Mouse (Mus musculus) thymus, postnatal 25 days (tissue): ENCODE data around the gene Fndc3b.

Source experiments
- DNase-seq: peaks from one replicate; pipeline ENCODE4 v3.0.0; 2022

Fndc3b gene

GRCm38 (mm10) chr3:27615479-27615878 lies 95.6 kb downstream of the Fndc3b start:
- no peak for DNase-seq

- DNase-seq = no peak
Observed at GRCm38 (mm10) chr3:27613828-27614227, 97.3 kb downstream of the Fndc3b start.

GRCm38 (mm10) chr3:27613011-27613410 lies 98.1 kb downstream of the Fndc3b start:
- no peak for DNase-seq

- no peak for DNase-seq
Observed at GRCm38 (mm10) chr3:27611986-27612385, 99.1 kb downstream of the Fndc3b start.

GRCm38 (mm10) chr3:27610547-27610946 lies 100.6 kb downstream of the Fndc3b start:
- DNase-seq = no peak

- no peak for DNase-seq
Observed at GRCm38 (mm10) chr3:27610089-27610488, 101.0 kb downstream of the Fndc3b start.

GRCm38 (mm10) chr3:27607796-27608151 lies 103.3 kb downstream of the Fndc3b start:
- DNase-seq = no peak

GRCm38 (mm10) chr3:27607081-27607795 lies 103.9 kb downstream of the Fndc3b start:
- peak; percentile 19 for DNase-seq

- DNase-seq = no peak
Observed at GRCm38 (mm10) chr3:27606626-27607025, 104.5 kb downstream of the Fndc3b start.

GRCm38 (mm10) chr3:27605613-27606012 lies 105.5 kb downstream of the Fndc3b start:
- DNase-seq = no peak

GRCm38 (mm10) chr3:27605081-27605480 lies 106.0 kb downstream of the Fndc3b start:
- no peak for DNase-seq

- DNase-seq = no peak
Observed at GRCm38 (mm10) chr3:27604629-27605028, 106.5 kb downstream of the Fndc3b start.

- no peak for DNase-seq
Observed at GRCm38 (mm10) chr3:27603905-27604620, 107.0 kb downstream of the Fndc3b start.

GRCm38 (mm10) chr3:27600645-27601044 lies 110.5 kb downstream of the Fndc3b start:
- DNase-seq = no peak

- no peak for DNase-seq
Observed at GRCm38 (mm10) chr3:27600197-27600596, 110.9 kb downstream of the Fndc3b start.

- no peak for DNase-seq
Observed at GRCm38 (mm10) chr3:27598437-27599382, 112.4 kb downstream of the Fndc3b start.

- no peak for DNase-seq
Observed at GRCm38 (mm10) chr3:27593485-27594138, 117.5 kb downstream of the Fndc3b start.

- no peak for DNase-seq
Observed at GRCm38 (mm10) chr3:27592728-27593484, 118.2 kb downstream of the Fndc3b start.

- no peak for DNase-seq
Observed at GRCm38 (mm10) chr3:27590823-27591222, 120.3 kb downstream of the Fndc3b start.

GRCm38 (mm10) chr3:27589305-27589704 lies 121.8 kb downstream of the Fndc3b start:
- no peak for DNase-seq

- DNase-seq = no peak
Observed at GRCm38 (mm10) chr3:27588604-27589003, 122.5 kb downstream of the Fndc3b start.
